Mouse (Mus musculus) MEL (cell line): ENCODE results near the gene Ihh. TPM values are rescaled to one million over a fixed set of nuclear protein-coding genes. Genes with fewer than 3 reads are reported as not detected.

Source experiments
- DNase-seq: peaks from one replicate; pipeline ENCODE4 v3.0.0; 2011; ENCODE audit warnings: low read depth, low spot score
- H3K27ac ChIP-seq: 2 replicates; pipeline ENCODE4 v1.5.1; 2012; ENCODE audit warnings: low read depth, mild to moderate bottlenecking, control low read depth, low read length, moderate library complexity; ENCODE audit not compliant: control insufficient read depth
- H3K27me3 ChIP-seq, 2 experiments: fragments of 150-350 bp in 1 of 2; sonication (generic) in 1 of 2; 2 replicates each; pipeline ENCODE4 v1.6.1; 2012; ENCODE audit warnings: low read length in 2 of 2, mild to moderate bottlenecking in 2 of 2, improper control_type of control experiment in 1 of 2, moderate library complexity in 1 of 2; ENCODE audit not compliant: insufficient read depth in 2 of 2, control insufficient read depth in 1 of 2
- H3K36me3 ChIP-seq, 2 experiments: 2 replicates each; pipeline ENCODE4 v1.6.1; 2012 to 2014; ENCODE audit warnings: low read length in 2 of 2, improper control_type of control experiment in 1 of 2, inconsistent platforms in 1 of 2, mild to moderate bottlenecking in 1 of 2; ENCODE audit not compliant: insufficient read depth in 2 of 2, control insufficient read depth in 1 of 2
- H3K4me1 ChIP-seq, 2 experiments: fragments of 150-350 bp in 1 of 2; sonication (generic) in 1 of 2; 2 replicates each; pipeline ENCODE4 v1.6.1; 2012; ENCODE audit warnings: low read length in 2 of 2, improper control_type of control experiment in 1 of 2, mild to moderate bottlenecking in 1 of 2; ENCODE audit not compliant: insufficient read depth in 2 of 2, control insufficient read depth in 1 of 2
- H3K4me3 ChIP-seq, 2 experiments: fragments of 150-350 bp in 1 of 2; sonication (generic) in 1 of 2; 2 replicates each; pipeline ENCODE4 v1.5.1; 2012; ENCODE audit warnings: low read depth in 2 of 2, low read length in 2 of 2, mild to moderate bottlenecking in 2 of 2, moderate library complexity in 2 of 2, control low read depth in 1 of 2, improper control_type of control experiment in 1 of 2; ENCODE audit not compliant: control insufficient read depth in 1 of 2, insufficient read depth in 1 of 2
- H3K79me2 ChIP-seq: 2 replicates; pipeline ENCODE4 v1.6.1; 2012; ENCODE audit warnings: mild to moderate bottlenecking, low read length, moderate library complexity; ENCODE audit not compliant: control insufficient read depth, poor library complexity, insufficient read depth
- H3K9ac ChIP-seq: 2 replicates; pipeline ENCODE4 v1.6.1; 2012; ENCODE audit warnings: low read depth, mild to moderate bottlenecking, control low read depth, low read length, moderate library complexity; ENCODE audit not compliant: control insufficient read depth, poor library complexity, severe bottlenecking
- H3K9me3 ChIP-seq: fragments of 150-350 bp; sonication (generic); replicated peaks from 2 replicates; pipeline ENCODE4 v1.6.1; 2012; ENCODE audit warnings: mild to moderate bottlenecking, low read length, improper control_type of control experiment, moderate library complexity; ENCODE audit not compliant: insufficient read depth
- BHLHE40 ChIP-seq: IDR thresholded peaks from 2 replicates; pipeline ENCODE4 v1.6.1; 2012; ENCODE audit warnings: low read depth, mild to moderate bottlenecking, inconsistent platforms, low read length, improper control_type of control experiment, borderline replicate concordance
- E2F4 ChIP-seq: IDR thresholded peaks from 2 replicates; pipeline ENCODE4 v1.6.1; 2011; ENCODE audit warnings: low read depth, low read length, improper control_type of control experiment, borderline replicate concordance
- ELF1 ChIP-seq: IDR thresholded peaks from 2 replicates; pipeline ENCODE4 v1.6.1; 2014; ENCODE audit warnings: low read depth, mild to moderate bottlenecking, inconsistent platforms, low read length, improper control_type of control experiment, moderate library complexity
- GABPA ChIP-seq: IDR thresholded peaks from 2 replicates; pipeline ENCODE4 v1.6.1; 2012; ENCODE audit warnings: low read depth, mild to moderate bottlenecking, inconsistent platforms, low read length, improper control_type of control experiment, moderate library complexity
- HCFC1 ChIP-seq: IDR thresholded peaks from 2 replicates; pipeline ENCODE4 v1.6.1; 2012; ENCODE audit warnings: low read depth, mild to moderate bottlenecking, inconsistent platforms, low read length, improper control_type of control experiment, moderate library complexity
- JUND ChIP-seq: IDR thresholded peaks from 2 replicates; pipeline ENCODE4 v1.6.1; 2011; ENCODE audit warnings: low read depth, mild to moderate bottlenecking, improper control_type of control experiment, low read length
- MAFK ChIP-seq: IDR thresholded peaks from 2 replicates; pipeline ENCODE4 v1.6.1; 2011; ENCODE audit warnings: low read depth, mild to moderate bottlenecking, low read length, improper control_type of control experiment, borderline replicate concordance
- MAX ChIP-seq: IDR thresholded peaks from 2 replicates; pipeline ENCODE4 v1.6.1; 2011; ENCODE audit warnings: low read length, improper control_type of control experiment
- MAZ ChIP-seq: IDR thresholded peaks from 2 replicates; pipeline ENCODE4 v1.6.1; 2012; ENCODE audit warnings: low read depth, mild to moderate bottlenecking, inconsistent platforms, low read length, improper control_type of control experiment
- MXI1 ChIP-seq: IDR thresholded peaks from 2 replicates; pipeline ENCODE4 v1.6.1; 2011; ENCODE audit warnings: mild to moderate bottlenecking, low read depth, low read length, improper control_type of control experiment
- POLR2AphosphoS5 ChIP-seq: IDR thresholded peaks from 2 replicates; pipeline ENCODE4 v1.6.1; 2012; ENCODE audit warnings: low read depth, borderline replicate concordance, mild to moderate bottlenecking, inconsistent platforms, low read length, moderate library complexity, mixed read lengths
- RAD21 ChIP-seq: IDR thresholded peaks from 2 replicates; pipeline ENCODE4 v1.6.1; 2011; ENCODE audit warnings: mild to moderate bottlenecking, low read depth, low read length, improper control_type of control experiment
- SIN3A ChIP-seq: IDR thresholded peaks from 2 replicates; pipeline ENCODE4 v1.6.1; 2012; ENCODE audit warnings: low read length, improper control_type of control experiment, inconsistent platforms
- SMC3 ChIP-seq: IDR thresholded peaks from 2 replicates; pipeline ENCODE4 v1.6.1; 2011; ENCODE audit warnings: low read depth, low read length, improper control_type of control experiment
- TBP ChIP-seq: IDR thresholded peaks from 2 replicates; pipeline ENCODE4 v1.8.0; 2011; ENCODE audit warnings: low read depth, low read length, improper control_type of control experiment
- USF1 ChIP-seq: IDR thresholded peaks from 2 replicates; pipeline ENCODE4 v1.6.1; 2014; ENCODE audit warnings: low read depth, mild to moderate bottlenecking, inconsistent platforms, low read length, improper control_type of control experiment, moderate library complexity
- ZNF384 ChIP-seq: IDR thresholded peaks from 2 replicates; pipeline ENCODE4 v1.6.1; 2012; ENCODE audit warnings: low read depth, mild to moderate bottlenecking, inconsistent platforms, low read length, improper control_type of control experiment
- polyA plus RNA-seq, 2 experiments: library from polyadenylated mRNA; stranded (reverse) in 1 of 2; unstranded in 1 of 2; fragments of >175 nt in 1 of 2; fragments of >200 nt in 1 of 2; gene quantifications; 2 replicates each; pipeline versions ENCODE4 v1.2.1 to v1.2.4; 2012; ENCODE audit warnings: low replicate concordance in 2 of 2, low read depth in 1 of 2; ENCODE audit not compliant: insufficient read length in 2 of 2, insufficient read depth in 1 of 2, missing spikeins in 1 of 2
- total RNA-seq: library from RNA; depleted of rRNA; stranded (reverse); fragments of 300-350 nt; gene quantifications from 2 replicates; pipeline ENCODE4 v1.2.3, GENCODE M21; 2012

Gene Ihh
- total and polyA plus RNA-seq, 3 experiments: 0.04 to 0.07 TPM; not detected in 1

DNA sequence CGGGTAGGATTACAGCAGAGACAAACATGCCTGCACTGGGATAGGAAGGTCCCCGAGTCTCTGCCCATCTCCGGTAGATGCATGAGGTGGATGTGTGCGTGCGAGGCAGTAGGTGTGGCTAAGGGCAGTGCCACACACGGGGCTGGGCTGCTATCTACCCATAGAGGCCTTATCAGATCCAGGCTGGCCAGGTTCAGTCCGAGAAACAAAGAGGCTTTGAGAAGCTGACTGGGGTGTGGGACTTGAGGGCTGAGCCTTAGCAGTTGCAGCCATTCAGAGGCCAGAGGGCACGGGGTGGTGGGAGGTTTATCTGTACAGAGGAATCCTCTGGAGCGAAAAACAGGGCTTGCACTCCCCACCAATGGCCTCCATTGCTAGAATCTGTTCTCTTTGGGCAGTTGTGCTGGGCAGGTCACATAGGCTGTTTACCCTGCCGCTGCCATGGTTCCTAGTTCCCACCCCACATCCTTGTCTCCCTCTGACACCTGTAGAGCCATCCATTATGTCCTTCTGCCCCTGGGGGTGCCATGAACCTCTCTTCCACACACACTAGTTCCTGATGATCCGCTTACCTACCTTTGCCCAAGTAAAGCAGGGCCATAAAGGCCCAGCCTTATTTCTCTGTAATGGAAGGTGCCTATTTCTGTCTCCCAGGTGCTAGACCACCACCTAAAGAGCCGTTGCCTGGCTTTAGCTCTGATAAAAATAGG lies 9.7 kb downstream of the Ihh start:
- TF ChIP-seq ZNF384 (no peak), MAFK (no peak), SMC3 (no peak), BHLHE40 (no peak), GABPA (no peak), POLR2AphosphoS5 (no peak)
- TF ChIP-seq, all 39 proteins: peak for 0
- Histone ChIP-seq H3K27me3 (no peaks in the 10 kb centered on the region; a peak in 1 of 4 replicates), H3K9me3 (no peaks in the 10 kb centered on the region)

DNA sequence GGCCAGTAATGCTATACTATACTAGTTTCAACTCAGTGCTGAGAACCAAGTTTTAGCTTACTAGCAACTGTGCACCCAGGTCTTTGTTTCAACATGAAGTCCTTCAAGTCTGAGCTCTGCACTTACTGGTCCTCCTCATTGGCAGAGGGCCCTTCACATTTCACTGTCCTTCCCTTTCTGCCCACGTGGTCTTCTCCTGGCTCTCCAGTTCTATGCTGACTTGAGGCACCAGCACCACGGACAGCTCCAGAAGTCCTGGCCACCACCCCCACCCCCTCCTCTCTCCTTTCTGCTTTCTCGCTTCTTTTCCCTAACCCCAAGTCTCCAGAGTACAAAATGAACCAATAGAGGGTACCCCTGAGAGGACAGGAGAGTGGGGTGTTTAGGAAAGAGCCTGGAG lies 11.7 kb downstream of the Ihh start:
- Histone ChIP-seq H3K27me3 (peaks cover 0 to 3% of the 10 kb centered on the region in 2 experiments; a peak in 3 of 4 replicates), H3K36me3 (no peaks in the 10 kb centered on the region), H3K79me2 (no peaks in the 10 kb centered on the region), H3K4me3 (no peak overlapping the region), H3K27ac (no peak overlapping the region), H3K9ac (no peak overlapping the region), H3K4me1 (no peaks in the 10 kb centered on the region), H3K9me3 (no peaks in the 10 kb centered on the region)
- peak; percentile 50 for DNase-seq
- no peak for TF ChIP-seq RAD21
- peak; percentile 42; the same call in 1 of the 2 replicates for TF ChIP-seq MAX
- TF ChIP-seq HCFC1: no peak
- TF ChIP-seq USF1: peak; percentile 55
- no peak for TF ChIP-seq ELF1
- TF ChIP-seq E2F4: no peak
- TF ChIP-seq GABPA: no peak
- TF ChIP-seq SIN3A: peak; percentile 56; the same call in 1 of the 2 replicates
- TF ChIP-seq MAZ: no peak
- peak; percentile 82 for TF ChIP-seq MXI1
- TF ChIP-seq TBP: no peak
- TF ChIP-seq JUND: no peak

More for the DNA sequence above, 9.7 kb downstream of the Ihh start:
- Histone ChIP-seq H3K36me3 (no peaks in the 10 kb centered on the region), H3K27ac (no peak overlapping the region), H3K4me1 (no peaks in the 10 kb centered on the region), H3K9ac (no peak overlapping the region), H3K79me2 (no peaks in the 10 kb centered on the region), H3K4me3 (no peak overlapping the region)
- DNase-seq: no peak
